Mouse (Mus musculus) large intestine, adult 2 months (tissue): ENCODE results near the gene Lat2. TPM values are rescaled to one million over a fixed set of nuclear protein-coding genes. Genes with fewer than 3 reads are reported as not detected.
"Not testable (repeated sequence)": the region's sequence is repeated elsewhere in the genome, so short reads cannot be mapped to it uniquely, and the experiment has no call there.

ENCODE experiments used
- DNase-seq: peaks from one replicate; pipeline ENCODE4 v3.0.0-alpha.2; 2012; ENCODE audit warnings: low read depth, low spot score
- WGBS: fragments of 180-500 bp; shearing (Covaris S2); methylation state at CpG from one replicate; pipeline ENCODE4 v1.1.7; 2018; 5-methylcytosine and 5-hydroxymethylcytosine counted together
- polyA plus RNA-seq: library from polyadenylated mRNA; depleted of rRNA; stranded (reverse); fragments of >200 nt; gene quantifications from 2 replicates; pipeline ENCODE4 v1.2.3, GENCODE M21; 2012; rRNA removed

The Lat2 gene
- 12.9 TPM in 2 replicates for polyA plus RNA-seq

GRCm38 (mm10) chr5:134614802-134615201 is at the start of gene Lat2:
Lat2 (minus strand) TSS chr5:134615025.
- 66% methylated on average over 7 of the region's 7 CpGs for WGBS
- DNase-seq, result no peak

GRCm38 (mm10) chr5:134656708-134657107 is 41.9 kb upstream of the Lat2 start:
- WGBS, result 84% methylated on average over 4 of the region's 4 CpGs
- DNase-seq, result no peak

- WGBS, result 7% methylated on average over 7 of the region's 7 CpGs
- no peak for DNase-seq
These were observed 37.2 kb upstream of the Lat2 start for GRCm38 (mm10) chr5:134652015-134652414.

GRCm38 (mm10) chr5:134650926-134651325 is 36.1 kb upstream of the Lat2 start:
- no peak for DNase-seq
- WGBS, result 57% methylated on average over 5 of the region's 5 CpGs

DNA sequence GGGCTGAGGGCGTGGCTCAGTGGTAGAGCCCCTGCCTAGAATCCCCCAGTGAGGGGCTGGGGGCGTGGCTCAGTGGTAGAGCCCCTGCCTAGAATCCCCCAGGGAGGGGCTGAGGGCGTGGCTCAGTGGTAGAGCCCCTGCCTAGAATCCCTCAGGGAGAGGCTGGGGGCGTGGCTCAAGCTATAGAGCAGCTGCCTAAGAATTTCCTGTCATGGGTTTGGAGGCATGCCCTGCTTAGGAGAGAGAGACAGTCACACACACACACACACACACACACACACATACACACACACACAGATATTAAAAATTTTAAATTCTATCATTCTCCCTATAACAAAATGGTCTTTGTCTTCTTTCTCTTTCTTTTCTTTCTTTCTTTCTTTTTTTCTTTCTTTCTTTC is 34.2 kb upstream of the Lat2 start:
- not testable (repeated sequence) for DNase-seq
- WGBS, result 68% methylated on average over 4 of the region's 4 CpGs

- DNase-seq, result no peak
- whole genome bisulfite sequencing, result 49% methylated on average over 2 of the region's 2 CpGs
These were observed 32.6 kb upstream of the Lat2 start for GRCm38 (mm10) chr5:134647394-134647793.

DNA sequence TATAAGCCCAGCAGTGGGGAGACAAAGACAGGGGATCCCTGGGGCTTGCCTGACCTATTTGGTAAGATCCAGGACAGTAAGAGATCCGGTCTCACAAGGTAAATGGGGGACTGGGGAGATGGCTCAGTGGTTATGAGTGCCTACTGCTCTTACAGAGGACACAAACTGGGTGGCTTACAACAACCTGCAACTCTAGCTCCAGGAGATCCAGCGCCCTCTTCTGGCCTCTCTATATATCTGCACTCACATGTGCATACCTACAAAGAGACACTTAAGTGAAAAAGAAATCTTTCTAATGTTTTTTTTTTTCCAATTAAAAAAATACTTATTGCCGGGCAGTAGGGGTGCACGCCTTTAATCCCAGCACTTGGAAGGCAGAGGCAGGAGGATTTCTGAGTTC is 31.6 kb upstream of the Lat2 start:
- 76% methylated on average over 4 of the region's 4 CpGs for WGBS
- no peak for DNase-seq

- no peak for DNase-seq
- WGBS, result 20% methylated on average over 8 of the region's 8 CpGs
These were observed 29.9 kb upstream of the Lat2 start for GRCm38 (mm10) chr5:134644643-134645118.

DNA sequence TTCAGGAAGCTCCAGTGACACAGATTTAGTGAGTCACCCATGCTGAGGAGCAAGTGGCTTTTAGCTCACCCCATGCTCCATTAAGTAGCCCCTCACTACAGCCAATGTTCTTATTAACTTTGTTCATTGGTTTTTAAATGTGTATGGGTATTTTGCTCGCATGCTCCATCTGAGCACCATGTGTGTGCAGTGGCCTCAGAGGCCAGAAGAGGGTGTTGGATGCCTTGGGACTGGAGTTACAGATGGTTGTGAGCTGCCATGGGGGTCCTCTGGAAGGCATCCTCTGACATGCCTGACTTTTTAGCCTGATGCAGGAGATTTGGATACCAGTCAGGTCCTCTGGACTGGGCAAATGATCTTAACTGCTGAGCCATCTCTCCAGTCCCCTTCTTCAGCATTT is 29.3 kb upstream of the Lat2 start:
- no peak for DNase-seq
- 94% methylated on average over 1 of the region's 1 CpGs for WGBS

DNA sequence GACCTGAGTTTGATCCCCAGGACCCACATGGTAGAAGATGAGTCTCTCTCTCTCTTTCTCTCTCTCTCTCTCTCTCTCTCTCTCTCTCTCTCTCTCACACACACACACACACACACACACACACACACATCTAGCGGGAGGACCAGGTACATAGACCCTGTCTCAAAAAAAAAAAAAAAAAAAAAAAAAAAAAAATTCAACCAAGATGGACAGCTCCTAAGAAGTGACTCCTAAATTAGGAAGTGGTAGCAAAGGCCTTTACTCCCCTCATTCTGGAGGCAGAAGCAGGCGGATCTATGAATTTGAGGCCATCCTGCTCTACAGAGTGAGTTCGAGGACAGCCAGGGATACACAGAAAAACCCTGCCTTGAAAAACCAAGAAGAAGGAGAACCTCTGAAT is 25.5 kb upstream of the Lat2 start:
- WGBS, result 93% methylated on average over 3 of the region's 3 CpGs
- no peak for DNase-seq

GRCm38 (mm10) chr5:134639269-134639682 is 24.5 kb upstream of the Lat2 start, which contains the start of gene Eif4h:
Eif4h (minus strand) TSS chr5:134639490.
- WGBS, result 1% methylated on average over 52 of the region's 52 CpGs
- peak; percentile 59 for DNase-seq

DNA sequence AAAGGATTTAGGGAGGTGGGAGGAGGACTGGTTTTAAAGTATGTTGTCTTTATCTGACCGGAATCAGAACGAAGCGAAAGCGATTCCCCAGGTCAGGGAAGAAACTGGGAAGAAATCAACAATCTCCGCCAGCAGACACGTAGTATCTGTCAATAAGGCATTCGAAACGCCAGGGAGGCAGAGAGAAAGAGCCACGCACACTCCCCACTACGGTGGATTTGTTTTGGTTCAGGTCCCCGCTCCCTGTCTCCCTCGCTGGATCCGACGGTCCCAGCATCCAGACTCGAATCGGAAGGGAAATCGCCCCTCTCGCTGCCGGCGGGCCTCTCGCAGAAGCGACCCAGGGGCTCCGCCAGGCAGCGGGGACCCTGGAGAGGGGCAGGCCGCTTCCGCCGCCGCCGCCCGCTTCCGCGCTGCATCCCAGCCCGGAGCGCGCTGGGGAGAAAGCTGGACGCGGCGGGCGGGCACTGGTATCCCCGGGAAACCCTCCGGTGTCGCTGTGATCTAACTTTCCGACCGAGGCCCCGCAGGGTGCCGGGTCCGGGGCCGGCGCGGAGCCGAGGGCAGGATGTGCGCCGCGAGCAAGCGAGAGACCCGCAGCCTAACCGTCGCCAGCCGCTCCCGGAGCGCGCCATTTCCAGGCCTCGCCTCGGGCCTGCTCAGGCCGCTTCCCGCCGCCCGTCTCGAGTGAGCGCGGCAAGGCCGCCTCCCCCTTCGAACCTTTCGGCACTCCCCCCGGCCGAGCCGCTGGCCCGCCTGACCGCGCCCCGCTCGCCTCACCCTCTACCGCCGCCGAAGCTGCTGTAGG is 23.8 kb upstream of the Lat2 start:
- under 1% methylated on average over 79 of the region's 85 CpGs for WGBS

DNA sequence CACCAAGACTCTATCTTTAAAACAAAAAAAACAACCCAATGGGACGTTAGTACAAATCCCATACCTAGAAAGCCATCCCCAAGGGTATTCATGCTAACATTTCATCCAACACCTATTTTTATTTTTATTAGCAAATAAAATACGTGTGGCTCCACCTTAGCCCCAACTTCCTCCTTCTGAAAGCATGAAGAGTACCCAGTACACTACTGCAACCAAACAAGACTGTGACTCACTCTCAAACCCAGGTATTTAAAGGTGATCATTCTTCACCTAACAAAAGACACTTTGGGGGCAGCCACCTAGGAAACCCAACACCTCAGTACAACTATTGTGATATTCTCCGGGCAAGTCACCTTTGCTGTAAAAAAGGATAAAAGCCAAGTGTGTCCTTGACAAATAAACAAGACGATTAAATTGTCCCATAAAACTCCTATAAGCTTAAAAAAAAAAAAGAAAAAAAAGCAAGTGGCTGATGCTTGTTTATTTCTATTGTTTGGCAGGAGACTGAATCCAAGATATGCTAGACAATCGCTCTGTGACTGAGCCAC is 23.1 kb upstream of the Lat2 start:
- 2% methylated on average over 5 of the region's 5 CpGs for WGBS
- DNase-seq, result no peak

More for the DNA sequence above, 23.8 kb upstream of the Lat2 start:
- DNase-seq, result no peak

GRCm38 (mm10) chr5:134632841-134633240 is 18.0 kb upstream of the Lat2 start:
- WGBS, result 40% methylated on average over 2 of the region's 2 CpGs
- no peak for DNase-seq

DNA sequence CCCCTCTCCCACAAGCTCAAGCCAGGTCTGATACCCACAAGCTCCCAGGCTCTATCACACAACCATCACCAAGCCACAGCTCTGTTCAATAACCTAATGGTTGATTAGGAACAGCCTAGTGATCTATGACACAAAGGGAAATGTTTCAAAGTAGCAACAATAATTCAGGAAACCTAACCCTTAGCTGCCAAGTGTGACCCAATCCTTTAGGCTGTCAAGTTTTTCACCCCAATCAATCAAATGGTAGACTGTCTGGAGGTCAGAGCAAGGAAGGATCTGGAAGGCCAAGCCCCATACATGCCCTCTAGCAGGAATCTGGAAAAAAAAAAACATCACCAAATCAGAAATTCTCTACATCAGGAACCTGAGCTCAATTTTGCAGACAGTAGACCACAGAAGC is 16.0 kb upstream of the Lat2 start:
- no peak for DNase-seq

DNA sequence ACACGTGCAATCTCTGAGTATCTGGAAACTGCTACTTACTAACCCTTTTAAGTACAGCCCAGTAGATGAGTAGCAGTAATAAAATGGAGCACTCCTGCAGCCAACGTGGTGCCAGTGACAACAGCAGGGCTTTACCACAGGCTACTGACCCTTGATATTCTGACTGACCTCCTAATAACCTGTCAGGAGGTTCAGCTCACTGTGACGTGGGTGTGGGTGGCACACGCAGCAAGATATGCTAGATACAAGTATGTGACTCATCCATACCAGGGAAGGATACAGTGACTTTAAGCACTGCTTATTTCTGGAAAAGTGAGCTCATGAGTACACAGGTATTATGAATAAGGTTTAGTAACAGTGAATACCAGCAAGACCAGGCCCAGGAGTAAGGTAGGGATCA is 14.7 kb upstream of the Lat2 start:
- 33% methylated on average over 4 of the region's 4 CpGs for WGBS

GRCm38 (mm10) chr5:134622069-134622468 is 7.2 kb upstream of the Lat2 start:
- WGBS, result 74% methylated on average over 2 of the region's 2 CpGs
- DNase-seq, result no peak

More for the DNA sequence above, 14.7 kb upstream of the Lat2 start:
- DNase-seq, result no peak

- WGBS, result 85% methylated on average over 16 of the region's 16 CpGs
- DNase-seq, result no peak
These were observed 6.3 kb upstream of the Lat2 start for GRCm38 (mm10) chr5:134621099-134621640.

DNA sequence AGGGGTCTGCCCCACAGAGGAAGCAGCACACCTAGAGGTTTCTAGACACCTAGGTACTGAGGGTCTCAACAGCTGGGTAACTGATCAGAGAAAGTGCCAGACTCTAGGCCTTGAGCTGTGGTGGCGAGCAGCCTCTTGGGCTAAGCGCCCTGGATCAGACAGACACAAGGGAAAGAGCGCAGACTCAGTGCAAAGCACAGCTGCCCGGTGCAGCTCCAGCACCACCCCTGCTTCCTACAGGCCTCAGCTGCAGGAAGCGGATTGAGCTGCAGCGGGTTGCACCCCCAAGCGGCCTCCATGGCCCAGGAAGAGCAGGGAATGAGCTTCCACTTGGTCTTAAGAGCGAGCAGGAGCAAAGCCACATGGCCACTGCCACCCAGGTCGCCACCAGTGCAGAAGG is 5.6 kb upstream of the Lat2 start:
- no peak for DNase-seq
- WGBS, result 91% methylated on average over 9 of the region's 9 CpGs

DNA sequence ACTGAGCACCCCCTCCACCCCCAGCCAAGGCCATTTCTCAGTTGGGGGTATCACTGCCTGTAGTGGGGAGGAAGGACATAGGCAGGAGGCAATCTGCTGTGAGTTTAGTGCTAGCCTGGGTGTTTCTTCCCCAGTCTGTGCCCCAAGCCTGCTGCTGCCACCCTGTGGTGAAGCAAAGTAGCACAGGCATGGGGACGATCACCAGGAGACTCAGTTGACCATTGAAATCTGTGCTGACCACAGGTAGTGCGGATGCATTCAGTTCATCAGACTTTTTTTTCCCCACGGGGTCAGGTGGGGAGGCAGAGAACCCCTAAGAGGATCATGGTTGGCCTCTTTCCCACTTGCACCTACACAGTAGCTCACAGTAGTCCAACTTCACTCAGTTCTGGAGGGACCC is 2.2 kb upstream of the Lat2 start:
- DNase-seq, result no peak
- WGBS, result 39% methylated on average over 3 of the region's 3 CpGs

- no peak for DNase-seq
- 64% methylated on average over 4 of the region's 4 CpGs for WGBS
These were observed 955 bp upstream of the Lat2 start for GRCm38 (mm10) chr5:134615780-134616179.
